Mouse (Mus musculus) ovary, adult 18-20 months (tissue): ENCODE results near the gene Scyl3.

ENCODE experiments used
- DNase-seq: peaks from one replicate; pipeline ENCODE4 v3.0.0; 2022; ENCODE audit warnings: low spot score, mixed read lengths

Gene Scyl3

GRCm38 (mm10) chr1:163964008-163964689 lies 35.2 kb downstream of the Scyl3 start:
- DNase-seq = no peak

DNA sequence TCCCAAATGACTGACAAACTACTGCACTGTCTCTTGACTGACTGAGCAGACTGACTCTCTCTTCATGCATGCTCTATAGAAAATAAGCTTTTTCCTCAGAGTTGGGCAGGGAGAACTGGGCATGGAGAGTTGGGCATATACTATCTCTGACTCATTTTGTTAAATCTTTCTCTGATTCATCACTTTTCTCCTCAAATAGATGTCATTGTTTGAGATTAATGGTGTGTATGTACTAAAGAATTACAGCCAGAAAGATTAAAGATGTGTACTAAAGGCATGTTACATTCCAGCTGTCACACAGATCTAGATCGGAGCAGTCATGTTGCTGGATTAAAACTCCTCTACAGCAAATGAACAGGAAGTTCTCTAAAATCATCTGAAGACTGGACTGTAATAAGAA lies 45.6 kb downstream of the Scyl3 start:
- no peak for DNase-seq

- DNase-seq = no peak
These were observed 46.2 kb downstream of the Scyl3 start for GRCm38 (mm10) chr1:163975088-163975487.

GRCm38 (mm10) chr1:163976515-163976914 lies 47.6 kb downstream of the Scyl3 start:
- DNase-seq = no peak

DNA sequence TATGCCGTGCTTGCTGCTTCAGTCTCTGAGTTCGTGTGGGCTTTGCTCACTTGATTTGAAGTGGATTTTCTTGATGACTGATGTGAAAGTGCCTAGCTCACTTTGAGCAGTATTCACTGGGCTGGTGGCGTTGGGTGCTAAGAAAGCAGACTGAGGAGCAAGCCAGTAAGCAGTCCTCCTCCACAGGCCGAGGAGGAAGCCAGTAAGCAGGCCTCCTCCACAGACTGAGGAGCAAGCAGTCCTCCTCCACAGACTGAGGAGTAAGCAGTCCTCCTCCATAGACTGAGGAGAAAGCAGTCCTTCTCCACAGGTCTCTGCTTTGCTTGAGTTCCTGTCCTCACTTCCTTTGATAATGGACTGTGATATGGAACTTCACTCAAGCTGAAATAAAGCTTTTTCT lies 63.5 kb downstream of the Scyl3 start:
- DNase-seq = no peak

GRCm38 (mm10) chr1:163994173-163994720 lies 65.3 kb downstream of the Scyl3 start:
- no peak for DNase-seq

- peak; percentile 76 for DNase-seq
These were observed 66.1 kb downstream of the Scyl3 start, which contains the start of the genes BC055324 and Mettl18 for GRCm38 (mm10) chr1:163994721-163995608. TSS of gene BC055324 (minus strand) at chr1:163994796. TSS of gene Mettl18 (plus strand) at chr1:163994889.

DNA sequence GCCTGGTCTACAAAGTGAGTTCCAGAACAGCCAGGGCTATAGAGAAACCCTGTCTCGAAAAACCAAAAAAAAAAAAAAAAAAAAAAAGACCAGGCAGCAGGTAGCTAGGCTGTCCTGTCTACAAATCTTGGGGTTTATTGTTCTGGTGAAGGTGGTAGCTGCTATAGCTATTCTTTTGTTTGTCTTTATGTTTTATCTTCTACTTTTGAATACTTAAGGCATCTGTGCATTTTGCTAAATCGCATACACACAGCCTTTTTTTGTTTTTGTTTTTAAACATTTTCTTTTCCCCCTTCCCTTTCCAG lies 66.7 kb downstream of the Scyl3 start:
- no peak for DNase-seq

GRCm38 (mm10) chr1:164001831-164002452 lies 73.0 kb downstream of the Scyl3 start:
- no peak for DNase-seq

DNA sequence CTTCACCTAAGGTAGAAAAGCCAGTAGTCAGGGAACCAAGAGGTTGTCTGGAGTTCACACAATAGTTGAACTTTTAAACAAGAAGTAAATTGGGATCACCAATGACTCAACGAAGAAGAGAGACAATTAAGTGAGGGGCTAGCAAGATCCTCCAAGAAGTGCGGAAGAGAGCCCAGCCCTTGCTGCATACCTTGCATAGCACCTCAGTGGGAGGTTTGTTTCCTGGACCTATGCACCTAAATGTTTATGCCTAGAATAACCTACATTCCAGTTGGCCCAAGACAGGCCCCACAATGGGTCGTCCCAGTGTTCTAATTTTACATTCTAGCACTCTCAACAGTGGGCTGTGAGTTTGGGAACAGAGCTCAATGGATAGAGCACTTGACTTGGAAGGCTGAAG lies 75.4 kb downstream of the Scyl3 start:
- no peak for DNase-seq
